Mouse (Mus musculus): Measurements from ENCODE around the gene 4930444G20Rik.
"Not testable (repeated sequence)": the region's sequence is repeated elsewhere in the genome, so short reads cannot be mapped to it uniquely, and the experiment has no call there.

DNA sequence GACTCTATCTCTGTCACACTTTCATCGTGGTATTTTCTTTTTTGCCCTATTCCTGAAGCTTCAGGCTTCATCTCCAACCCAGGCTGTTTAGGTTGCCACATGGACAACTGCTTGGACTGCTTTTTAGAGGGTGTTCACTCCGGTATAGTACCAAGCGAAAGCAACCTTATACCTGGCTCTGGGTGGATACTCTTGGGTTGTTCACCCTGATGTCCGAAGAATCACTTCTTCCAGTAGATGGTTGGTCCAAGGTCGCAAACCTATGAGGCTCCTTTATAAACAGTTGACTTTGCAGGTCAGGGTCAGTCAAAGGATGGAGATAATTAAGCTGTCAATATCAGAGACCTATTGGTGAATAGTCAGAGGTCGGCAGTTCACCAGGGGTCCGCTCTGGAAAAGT is at the start of gene 4930444G20Rik:
- TF ChIP-seq CTCF (conservative IDR thresholded peaks at IDR 0.05; ENCODE audit: low read length); POU5F1 (IDR thresholded peaks at IDR 0.05; ENCODE audit: borderline replicate concordance, low read length): not testable (repeated sequence)

All from E14TG2a.4 (cell line).